Mouse (Mus musculus): ENCODE measurements around the gene Frmd4b. TPM values are rescaled to one million over a fixed set of nuclear protein-coding genes. Genes with fewer than 3 reads are reported as not detected.
A peak's percentile ranks its signal among the peaks of the same experiment; 100 is the strongest.

Frmd4b gene
- total and polyA plus RNA-seq, 3 experiments: 0.13 to 0.70 (median 0.13) TPM

DNA sequence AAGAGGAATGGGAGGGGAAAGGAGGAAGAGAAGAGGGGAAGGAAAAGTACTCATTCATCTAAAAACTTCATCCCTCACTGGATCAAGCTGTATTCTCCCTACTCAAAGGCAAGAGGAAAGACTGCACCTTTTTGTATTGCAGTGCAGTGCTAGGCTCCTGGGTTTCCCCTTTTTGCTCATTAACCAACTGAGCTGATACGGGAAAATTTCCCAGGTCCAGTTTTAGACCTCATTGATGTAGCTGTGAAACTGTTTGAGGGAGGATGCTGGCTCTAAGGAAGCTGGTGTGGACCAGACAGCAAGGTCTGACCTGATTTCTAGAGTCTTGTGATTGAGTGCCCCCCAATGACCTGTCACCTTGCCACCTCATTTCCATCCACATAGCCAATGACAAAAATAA lies 121.3 kb downstream of the Frmd4b start:
- peak overlapping the region; percentile 26; the same call in 1 of the 2 replicates for H3K4me2 ChIP-seq (ENCODE audit: insufficient read depth, low read depth, poor library complexity, severe bottlenecking)
- no peak overlapping the region for H3K9ac ChIP-seq (ENCODE audit: insufficient read depth, low read depth)
- H3K27me3 ChIP-seq (replicated peaks): no peaks in the 10 kb centered on the region
- dilution Hi-C loops (cut with MboI; ENCODE audit: extremely low pct_ligation_motif_present, extremely low pct_unique_long_range_greater_than_20kb, low sequenced_read_pairs): no loop called here
- no peak overlapping the region for H3K4me3 ChIP-seq (replicated peaks in 1 of 3; ENCODE audit: low read depth in 2 of 3, low read length in 2 of 3, poor library complexity in 1 of 3)
- H3K36me3 ChIP-seq (replicated peaks in 1 of 2; ENCODE audit: control insufficient read depth in 1 of 2, insufficient read depth in 1 of 2, low read length in 1 of 2): no peaks in the 10 kb centered on the region
- no peak overlapping the region for H3K27ac ChIP-seq (ENCODE audit: insufficient read depth, low read depth)
- in situ Hi-C loops (cut with MboI; ENCODE audit: low pct_ligation_motif_present, low pct_unique_long_range_greater_than_20kb, low sequenced_read_pairs): no loop called here
- H3K4me1 ChIP-seq (ENCODE audit: control insufficient read depth in 1 of 2, insufficient read depth in 2 of 2): peaks cover 7 to 39% of the 10 kb centered on the region in 2 experiments; a peak in 3 of 4 replicates
- TF ChIP-seq ETS1 (conservative IDR thresholded peaks at IDR 0.05; ENCODE audit: low read depth, low read length) (peak; percentile 27; the same call in 1 of the 2 replicates), POLR2AphosphoS2 (IDR thresholded peaks at IDR 0.05; ENCODE audit: low read depth, low read length) (no peak), EP300 (IDR thresholded peaks at IDR 0.05; ENCODE audit: low read length) (peak; percentile 53; the same call in 1 of the 2 replicates), ZMIZ1 (IDR thresholded peaks at IDR 0.05; ENCODE audit: low read depth, low read length) (no peak), MEF2A (IDR thresholded peaks at IDR 0.05; ENCODE audit: borderline replicate concordance, low read depth, low read length) (peak; percentile 61; the same call in 1 of the 2 replicates), IRF4 (IDR thresholded peaks at IDR 0.05; ENCODE audit: low read depth, low read length) (0 out of 2 replicates have a peak, but pooled peaks have one; percentile 43)
- H3K9me3 ChIP-seq (replicated peaks; ENCODE audit: low read length): no peaks in the 10 kb centered on the region
- DNase-seq (ENCODE audit: extremely low read depth): peak; percentile 43
- H3K79me2 ChIP-seq (replicated peaks; ENCODE audit: control insufficient read depth, extremely low read depth, insufficient read depth, poor library complexity, severe bottlenecking): no peaks in the 10 kb centered on the region

DNA sequence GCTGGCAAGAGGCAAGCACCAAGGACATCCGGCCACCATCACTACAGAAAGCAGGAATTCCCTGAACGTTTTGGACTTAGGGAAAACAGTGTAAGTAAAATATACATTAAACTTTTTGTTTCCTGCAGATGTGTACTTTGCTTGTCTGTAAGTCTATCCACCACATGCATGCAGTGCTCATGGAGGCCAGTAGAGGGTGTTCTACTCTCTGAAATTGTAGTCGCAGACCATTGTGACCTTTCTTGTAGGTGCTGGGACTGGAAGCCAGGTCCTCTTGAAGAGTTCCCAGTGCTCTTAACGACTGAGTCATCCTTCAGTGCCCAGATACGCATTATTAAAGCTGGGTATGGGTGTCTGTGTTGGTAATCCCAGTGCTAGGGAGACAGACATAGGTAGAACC lies 126.3 kb downstream of the Frmd4b start:
- Histone ChIP-seq H3K4me1 (ENCODE audit: control insufficient read depth in 1 of 2, insufficient read depth in 2 of 2) (peaks cover 3 to 20% of the 10 kb centered on the region in 2 experiments; a peak in 3 of 4 replicates), H3K4me2 (ENCODE audit: insufficient read depth, low read depth, poor library complexity, severe bottlenecking) (no peak overlapping the region), H3K79me2 (replicated peaks; ENCODE audit: control insufficient read depth, extremely low read depth, insufficient read depth, poor library complexity, severe bottlenecking) (no peaks in the 10 kb centered on the region), H3K9ac (ENCODE audit: insufficient read depth, low read depth) (no peak overlapping the region), H3K27ac (ENCODE audit: insufficient read depth, low read depth) (no peak overlapping the region), H3K36me3 (replicated peaks in 1 of 2; ENCODE audit: control insufficient read depth in 1 of 2, insufficient read depth in 1 of 2, low read length in 1 of 2) (no peaks in the 10 kb centered on the region), H3K4me3 (replicated peaks in 1 of 3; ENCODE audit: low read depth in 2 of 3, low read length in 2 of 3, poor library complexity in 1 of 3) (no peak overlapping the region), H3K27me3 (replicated peaks) (no peaks in the 10 kb centered on the region), H3K9me3 (replicated peaks; ENCODE audit: low read length) (no peaks in the 10 kb centered on the region)
- DNase-seq (ENCODE audit: extremely low read depth): no peak
- TF ChIP-seq POLR2AphosphoS2 (IDR thresholded peaks at IDR 0.05; ENCODE audit: low read depth, low read length) (no peak), TBP (conservative IDR thresholded peaks at IDR 0.05; ENCODE audit: low read depth, low read length) (no peak), E2F4 (IDR thresholded peaks at IDR 0.05; ENCODE audit: insufficient replicate concordance, low read depth, low read length) (no peak), ETS1 (conservative IDR thresholded peaks at IDR 0.05; ENCODE audit: low read depth, low read length) (no peak), MAFK (IDR thresholded peaks at IDR 0.05; ENCODE audit: insufficient replicate concordance, low read length) (no peak), PAX5 (IDR thresholded peaks at IDR 0.05; ENCODE audit: low read length) (no peak), MAX (IDR thresholded peaks at IDR 0.05; ENCODE audit: low read length) (no peak), SMC3 (IDR thresholded peaks at IDR 0.05; ENCODE audit: low read depth, low read length) (peak; percentile 8; the same call in 1 of the 2 replicates), CTCF (conservative IDR thresholded peaks at IDR 0.05 in 1 of 2, IDR thresholded peaks at IDR 0.05 in 1 of 2; ENCODE audit: low read depth in 2 of 2, low read length in 2 of 2) (peak in 1 of 2 experiments; percentile 29; a peak in 2 of 4 replicates), RAD21 (IDR thresholded peaks at IDR 0.05; ENCODE audit: low read depth, low read length) (peak; percentile 4), CHD1 (IDR thresholded peaks at IDR 0.05; ENCODE audit: low read depth, low read length) (no peak), USF1 (IDR thresholded peaks at IDR 0.05; ENCODE audit: low read depth, low read length) (no peak)
- dilution Hi-C loops (cut with MboI; ENCODE audit: extremely low pct_ligation_motif_present, extremely low pct_unique_long_range_greater_than_20kb, low sequenced_read_pairs) (no loop called here), in situ Hi-C loops (cut with MboI; ENCODE audit: low pct_ligation_motif_present, low pct_unique_long_range_greater_than_20kb, low sequenced_read_pairs) (no loop called here)

All from CH12.LX (cell line).